Mouse (Mus musculus) right cerebral cortex, postnatal 10 days (tissue): ENCODE measurements around the gene Mdfic.

Experiments
- DNase-seq, 2 experiments: peaks; one replicate each; pipeline ENCODE4 v3.0.0; 2021; ENCODE audit warnings: low spot score in 2 of 2

Mdfic gene

GRCm38 (mm10) chr6:15792680-15793601, 72.5 kb downstream of the Mdfic start:
- peak in 1 of 2 experiments; percentile 21 for DNase-seq

- no peak for DNase-seq
Measured at GRCm38 (mm10) chr6:15793602-15794345, 73.3 kb downstream of the Mdfic start.

GRCm38 (mm10) chr6:15794801-15795200, 74.3 kb downstream of the Mdfic start:
- no peak for DNase-seq

GRCm38 (mm10) chr6:15807382-15807781, 86.9 kb downstream of the Mdfic start:
- DNase-seq = no peak

- peak in 1 of 2 experiments; percentile 23 for DNase-seq
Measured at GRCm38 (mm10) chr6:15825236-15825635, 104.8 kb downstream of the Mdfic start.

GRCm38 (mm10) chr6:15829812-15830211, 109.4 kb downstream of the Mdfic start:
- DNase-seq = no peak

GRCm38 (mm10) chr6:15830651-15831050, 110.2 kb downstream of the Mdfic start:
- no peak for DNase-seq

GRCm38 (mm10) chr6:15837695-15838094, 117.2 kb downstream of the Mdfic start:
- no peak for DNase-seq

- no peak for DNase-seq
Measured at GRCm38 (mm10) chr6:15839831-15840230, 119.4 kb downstream of the Mdfic start.

- DNase-seq = no peak
Measured at GRCm38 (mm10) chr6:15840429-15840828, 120.0 kb downstream of the Mdfic start.

GRCm38 (mm10) chr6:15841476-15842209, 121.2 kb downstream of the Mdfic start:
- no peak for DNase-seq

GRCm38 (mm10) chr6:15843295-15843694, 122.8 kb downstream of the Mdfic start:
- no peak for DNase-seq

GRCm38 (mm10) chr6:15845711-15846342, 125.4 kb downstream of the Mdfic start:
- DNase-seq = no peak
